In the genomic region with DNA sequence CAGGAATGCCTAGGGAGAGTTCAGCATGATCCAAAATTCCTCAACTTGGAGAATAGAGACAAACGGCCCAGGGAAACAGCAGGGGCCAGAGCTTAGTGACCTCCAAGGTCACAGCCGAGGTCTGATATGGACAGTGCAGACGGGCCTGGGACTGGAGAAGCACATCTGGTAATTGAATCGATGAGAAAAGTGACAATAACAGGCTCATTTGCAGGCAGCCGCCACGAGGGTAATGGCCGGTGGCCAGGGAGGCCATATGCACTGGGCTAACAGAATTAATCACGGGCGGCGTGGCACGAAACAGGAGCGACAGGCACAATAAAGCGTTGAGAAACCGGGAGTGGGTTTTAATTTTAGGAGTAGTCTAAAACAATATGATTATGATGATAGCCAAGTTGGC, we compare ENCODE assay signal across 14 mouse cellular contexts.
DNase-seq lines count a peak whose midpoint lies in the region; ATAC-seq and TF ChIP-seq lines count a peak whose summit lies in the region.
"Had no signal": no experiment of that assay in that cellular context is flagged by ENCODE, and none has a peak within 500 bp of the region (broad histone marks: within the 10 kb centered on the region; RNA-seq: fewer than 3 reads in every experiment).

No protein-coding gene starts in this region.

- H3K27me3 ChIP-seq in forebrain, embryonic 10.5 days (ENCODE audit: poor library complexity, severe bottlenecking), result 0 out of 2 replicates have a peak, but pooled peaks cover 7% of the 10 kb centered on the region
- no peaks in the 10 kb centered on the region for H3K27me3 ChIP-seq in forebrain, postnatal 0 days (ENCODE audit: insufficient read depth, low read length)
- H3K27me3 ChIP-seq in hindbrain, embryonic 14.5 days (ENCODE audit: control insufficient read depth, insufficient read depth, low read length), result no peaks in the 10 kb centered on the region
- H3K27me3 ChIP-seq: liver, embryonic 15.5 days had no signal

- H3K4me2 ChIP-seq in forebrain, postnatal 0 days (ENCODE audit: low read depth), result no peak overlapping the region
- no peak overlapping the region for H3K4me2 ChIP-seq in hindbrain, embryonic 14.5 days (replicated peaks)
- H3K4me2 ChIP-seq: liver, embryonic 15.5 days had no signal

- H3K4me1 ChIP-seq in forebrain, embryonic 10.5 days, result peaks cover 11% of the 10 kb centered on the region
- H3K4me1 ChIP-seq in forebrain, postnatal 0 days (ENCODE audit: insufficient read depth), result peaks cover 8% of the 10 kb centered on the region; the same call in 1 of the 2 replicates
- peaks cover 7% of the 10 kb centered on the region; the same call in 1 of the 2 replicates for H3K4me1 ChIP-seq in hindbrain, embryonic 14.5 days (replicated peaks; ENCODE audit: control insufficient read depth, insufficient read depth, low read length)
- H3K4me1 ChIP-seq: liver, embryonic 15.5 days had no signal

- no peak for DNase-seq in forebrain, embryonic 10.5 days (ENCODE audit: extremely low spot score, low spot score)
- no peak for DNase-seq in forebrain, postnatal 0 days
- DNase-seq in MN1 (ENCODE audit: low spot score), result peak; percentile 50
- DNase-seq in cerebellum, postnatal 10 days, result peak; percentile 83 to 89
- no peak for DNase-seq in hindbrain, embryonic 14.5 days (ENCODE audit: low spot score)
- no peak for DNase-seq in heart, postnatal 36 days
- no peak for DNase-seq in ovary, postnatal 14 days (ENCODE audit: low spot score)
- DNase-seq in ovary, adult 18-20 months (ENCODE audit: low spot score), result no peak
- DNase-seq: B cell, adult 2 months; gastrocnemius, postnatal 14 days; kidney, postnatal 4 days; right cerebral cortex, adult 18-20 months had no signal

- 0 out of 2 replicates have a peak overlapping the region, but pooled peaks have one; percentile 45 for H3K27ac ChIP-seq in forebrain, embryonic 10.5 days
- no peak overlapping the region for H3K27ac ChIP-seq in forebrain, postnatal 0 days (ENCODE audit: low read depth, low read length)
- no peak overlapping the region for H3K27ac ChIP-seq in hindbrain, embryonic 14.5 days
- H3K27ac ChIP-seq: liver, embryonic 15.5 days; macrophage had no signal

- no peak overlapping the region for H3K4me3 ChIP-seq in forebrain, embryonic 10.5 days
- H3K4me3 ChIP-seq in forebrain, postnatal 0 days (ENCODE audit: low read depth, low read length), result no peak overlapping the region
- H3K4me3 ChIP-seq in hindbrain, embryonic 14.5 days (replicated peaks; ENCODE audit: low read length), result no peak overlapping the region
- H3K4me3 ChIP-seq: liver, embryonic 15.5 days had no signal

- H3K9ac ChIP-seq in forebrain, postnatal 0 days, result no peak overlapping the region
- H3K9ac ChIP-seq in hindbrain, embryonic 14.5 days, result no peak overlapping the region
- H3K9ac ChIP-seq: liver, embryonic 15.5 days had no signal

- no peaks in the 10 kb centered on the region for H3K9me3 ChIP-seq in forebrain, embryonic 10.5 days
- H3K9me3 ChIP-seq in forebrain, postnatal 0 days (ENCODE audit: low read length), result no peaks in the 10 kb centered on the region
- H3K9me3 ChIP-seq in hindbrain, embryonic 14.5 days (ENCODE audit: control insufficient read depth, low read length), result no peaks in the 10 kb centered on the region
- H3K9me3 ChIP-seq: liver, embryonic 15.5 days had no signal

- H3K36me3 ChIP-seq in forebrain, embryonic 10.5 days (replicated peaks), result no peaks in the 10 kb centered on the region
- H3K36me3 ChIP-seq in forebrain, postnatal 0 days (ENCODE audit: insufficient read depth), result no peaks in the 10 kb centered on the region
- H3K36me3 ChIP-seq in hindbrain, embryonic 14.5 days (replicated peaks; ENCODE audit: control insufficient read depth, insufficient read depth), result no peaks in the 10 kb centered on the region
- H3K36me3 ChIP-seq: liver, embryonic 15.5 days had no signal

- WGBS in forebrain, embryonic 10.5 days, result 65% methylated on average over 14 of the region's 14 CpGs
- 23% methylated on average over 14 of the region's 14 CpGs for WGBS in forebrain, postnatal 0 days
- 15% methylated on average over 14 of the region's 14 CpGs for WGBS in hindbrain, embryonic 14.5 days

- intact Hi-C loops in heart, postnatal 36 days (cut with DNase I), result no loop called here

- TF ChIP-seq CTCF in forebrain, postnatal 0 days (IDR thresholded peaks at IDR 0.05; ENCODE audit: low read depth), result no peak; the same call in 1 of the 2 replicates

- no peak for ATAC-seq in forebrain, postnatal 0 days
- peak; percentile 29; the same call in 1 of the 2 replicates for ATAC-seq in hindbrain, embryonic 14.5 days (ENCODE audit: low FRiP score)

Comparison
In these comparisons a context has a peak if more than half of its experiments do, and no peak if none do; other contexts are left out.
1. DNase-seq: peak in MN1 (single experiment) and cerebellum, postnatal 10 days (2 of 2); none in forebrain, embryonic 10.5 days (single experiment), forebrain, postnatal 0 days (single experiment), hindbrain, embryonic 14.5 days (single experiment), heart, postnatal 36 days (0 of 2), ovary, postnatal 14 days (single experiment) and ovary, adult 18-20 months (single experiment).